Mouse (Mus musculus): ENCODE data around the gene Espn. TPM values are rescaled to one million over a fixed set of nuclear protein-coding genes. Genes with fewer than 3 reads are reported as not detected.

Espn gene
- 52.1 TPM for polyA plus RNA-seq (2017; shearing (Covaris generic))

DNA sequence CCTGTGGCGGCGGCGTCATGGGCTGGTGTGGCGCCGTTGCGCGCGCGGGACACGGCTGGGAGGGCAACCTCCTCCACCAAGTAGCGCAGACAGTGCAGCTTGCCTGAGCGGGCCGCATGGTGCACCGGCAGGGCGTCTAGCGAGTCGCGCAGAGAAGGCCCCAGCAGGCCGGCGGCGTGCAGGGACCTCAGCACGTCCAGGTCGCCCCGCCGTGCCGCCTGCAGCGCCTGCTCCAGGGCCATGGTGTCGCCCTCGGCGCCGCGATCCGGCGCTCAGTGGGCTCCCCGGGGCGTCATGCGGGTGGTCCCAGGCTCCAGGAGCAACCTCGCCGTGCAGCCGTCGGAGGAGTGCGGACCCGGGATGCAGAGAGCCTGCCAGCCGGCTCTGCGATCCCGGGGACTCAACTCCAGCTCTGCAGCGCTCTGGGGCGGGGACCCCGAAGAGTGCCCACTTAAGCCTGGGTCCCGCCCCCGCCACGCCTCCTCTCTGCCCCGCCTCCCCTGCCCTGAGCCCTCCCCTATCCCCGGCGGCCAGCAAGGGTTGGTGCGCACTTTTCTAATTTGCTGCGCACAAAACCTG is at the start of gene Espn:
TSS of gene Espn (minus strand) at position 406 of the 579 bp plus-strand sequence.

GRCm38 (mm10) chr4:152177537-152178343 is 25.6 kb upstream of the Espn start, which contains the start of gene Acot7:
TSS of gene Acot7 (plus strand) at chr4:152178134.

DNA sequence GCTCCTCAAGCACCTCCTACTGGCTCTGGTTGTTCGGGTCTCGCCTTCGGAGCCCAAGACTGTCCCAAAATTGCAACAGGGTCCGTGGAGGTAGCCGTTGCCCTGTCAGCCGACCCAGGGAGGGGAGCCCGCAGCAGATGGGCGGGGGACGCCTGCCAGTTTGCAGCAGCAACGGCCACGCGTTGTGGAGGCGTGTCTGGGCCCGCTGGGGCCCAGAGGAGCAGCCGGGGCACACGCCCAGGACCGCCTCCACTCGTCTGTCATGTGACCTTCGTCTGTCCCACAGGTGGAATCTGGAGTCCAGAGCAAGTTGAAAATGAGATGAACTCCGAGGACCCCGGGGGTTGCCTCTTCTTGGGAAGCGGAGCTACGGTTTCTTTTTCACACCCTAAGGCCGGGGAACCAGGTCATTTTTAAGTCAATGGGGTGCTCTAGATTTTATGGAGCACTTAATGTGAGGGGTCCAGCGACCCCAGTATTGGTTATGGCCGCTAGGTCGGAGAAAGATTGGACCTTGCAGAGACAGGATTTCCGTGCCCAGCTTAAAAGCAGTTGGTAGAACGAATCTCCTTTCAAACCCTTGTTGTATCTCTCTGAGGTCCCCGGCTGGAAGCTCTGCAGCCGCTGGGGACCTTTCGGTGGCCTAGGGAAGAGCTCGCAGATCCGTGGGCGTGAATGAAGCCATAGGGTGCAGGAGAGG is 6.6 kb upstream of the Espn start, which contains the start of gene Hes2:
TSS of gene Hes2 (plus strand) at position 283 of the 700 bp plus-strand sequence.

GRCm38 (mm10) chr4:152115921-152116612 is 36.1 kb downstream of the Espn start, which contains the start of gene Tnfrsf25:
TSS of gene Tnfrsf25 (plus strand) at chr4:152115934.

GRCm38 (mm10) chr4:152072121-152072601 is 80.0 kb downstream of the Espn start, which contains the start of gene Plekhg5:
TSS of gene Plekhg5 (plus strand) at chr4:152072498.

Other genes with a start within 250 kb of the Espn start
- gene Dnajc11, start 218.7 kb downstream of the Espn start, polyA plus RNA-seq (2017; shearing (Covaris generic)) = 52.4 TPM
- gene Thap3, start 163.4 kb downstream of the Espn start, polyA plus RNA-seq (2017; shearing (Covaris generic)) = 107 TPM
- 15.8 TPM for gene Phf13, start 156.1 kb downstream of the Espn start, polyA plus RNA-seq (2017; shearing (Covaris generic))
- 21.9 TPM for gene Klhl21, start 143.6 kb downstream of the Espn start, polyA plus RNA-seq (2017; shearing (Covaris generic))
- 32.0 TPM for gene Zbtb48, start 124.7 kb downstream of the Espn start, polyA plus RNA-seq (2017; shearing (Covaris generic))
- not detected for gene Tas1r1, start 113.8 kb downstream of the Espn start, polyA plus RNA-seq (2017; shearing (Covaris generic))
- 49.3 TPM for gene Nol9, start 113.0 kb downstream of the Espn start, polyA plus RNA-seq (2017; shearing (Covaris generic))
- gene Plekhg5, start 79.9 kb downstream of the Espn start, polyA plus RNA-seq (2017; shearing (Covaris generic)) = 8.7 TPM
- gene Tnfrsf25, start 36.4 kb downstream of the Espn start, polyA plus RNA-seq (2017; shearing (Covaris generic)) = 212 TPM
- not detected for gene Hes2, start 6.5 kb upstream of the Espn start, polyA plus RNA-seq (2017; shearing (Covaris generic))
- 68.7 TPM for gene Acot7, start 25.8 kb upstream of the Espn start, polyA plus RNA-seq (2017; shearing (Covaris generic))
- gene Gpr153, start 121.9 kb upstream of the Espn start, polyA plus RNA-seq (2017; shearing (Covaris generic)) = 0.20 TPM
- gene Hes3, start 139.3 kb upstream of the Espn start, polyA plus RNA-seq (2017; shearing (Covaris generic)) = not detected
- gene Icmt, start 144.9 kb upstream of the Espn start, polyA plus RNA-seq (2017; shearing (Covaris generic)) = 20.2 TPM
- gene Rnf207, start 166.6 kb upstream of the Espn start, polyA plus RNA-seq (2017; shearing (Covaris generic)) = not detected
- 441 TPM for gene Rpl22, start 173.4 kb upstream of the Espn start, polyA plus RNA-seq (2017; shearing (Covaris generic))
- 0.08 TPM for gene Chd5, start 186.3 kb upstream of the Espn start, polyA plus RNA-seq (2017; shearing (Covaris generic))

All from CD4-positive, CD25-positive, alpha-beta regulatory T cell (primary cell).